Mouse (Mus musculus): ENCODE measurements around the gene Rbfox1.

DNA sequence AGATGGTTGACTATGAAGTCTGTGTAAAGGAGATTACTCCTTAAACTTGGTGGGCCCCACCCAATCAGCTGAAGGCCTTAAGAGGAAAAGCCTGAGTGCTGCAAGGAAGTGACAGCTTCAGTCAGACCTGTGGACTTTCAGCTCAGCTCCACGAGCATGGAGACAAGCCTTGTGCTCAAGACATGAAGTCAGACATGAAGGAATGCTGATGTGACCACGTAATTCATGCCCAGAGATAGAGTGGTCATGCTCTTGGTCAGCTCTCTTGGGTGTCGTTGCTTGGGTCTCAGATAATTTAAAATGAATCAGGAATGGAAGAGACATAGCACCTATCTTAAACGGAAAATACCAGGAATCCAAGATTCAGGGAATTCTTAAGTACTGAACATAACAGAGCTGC is 1019.8 kb downstream of the Rbfox1 start:
- TF ChIP-seq CTCF (IDR thresholded peaks at IDR 0.05; ENCODE audit: low read depth, low read length) (no peak), EP300 (IDR thresholded peaks at IDR 0.05; ENCODE audit: insufficient read depth, low read depth, low read length) (no peak), POLR2A (IDR thresholded peaks at IDR 0.05; ENCODE audit: insufficient read depth, low read length) (no peak)
